Mouse (Mus musculus) frontal cortex, postnatal 36 days (tissue): ENCODE data around the gene Trim65.

Source experiments
- DNase-seq, 2 experiments: peaks; one replicate each; pipeline ENCODE4 v3.0.0; 2022; ENCODE audit warnings: low spot score in 2 of 2

Gene Trim65

DNA sequence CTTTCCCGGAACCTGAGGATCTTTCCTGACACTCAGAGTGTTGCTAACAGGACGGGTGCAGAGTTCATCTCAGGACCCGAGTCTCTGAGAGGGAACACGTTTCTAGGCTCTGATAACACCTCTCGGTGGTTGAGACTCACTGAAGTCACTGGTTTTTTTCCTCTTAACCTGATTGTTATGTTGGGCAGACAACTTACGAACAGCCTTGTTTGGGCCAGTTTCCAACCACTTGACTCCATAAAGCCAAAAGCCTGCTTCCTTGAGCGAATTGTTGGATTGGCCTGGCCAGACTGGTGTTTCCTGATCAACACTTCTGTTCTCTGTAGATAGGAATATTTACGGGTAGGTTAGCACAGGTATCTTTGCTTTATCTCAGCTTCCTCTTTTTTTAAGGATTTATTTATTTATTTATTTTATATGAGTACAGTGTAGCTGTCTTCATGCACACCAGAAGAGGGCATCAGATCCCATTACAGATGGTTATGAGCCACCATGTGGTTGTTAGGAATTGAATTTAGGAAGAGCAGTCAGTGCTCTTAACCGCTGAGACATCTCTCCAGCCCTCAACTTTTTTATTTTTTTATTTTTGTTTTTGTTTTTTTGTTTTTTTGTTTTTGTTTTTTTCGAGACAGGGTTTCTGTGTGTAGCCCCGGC, 42.1 kb downstream of the Trim65 start:
- no peak for DNase-seq

DNA sequence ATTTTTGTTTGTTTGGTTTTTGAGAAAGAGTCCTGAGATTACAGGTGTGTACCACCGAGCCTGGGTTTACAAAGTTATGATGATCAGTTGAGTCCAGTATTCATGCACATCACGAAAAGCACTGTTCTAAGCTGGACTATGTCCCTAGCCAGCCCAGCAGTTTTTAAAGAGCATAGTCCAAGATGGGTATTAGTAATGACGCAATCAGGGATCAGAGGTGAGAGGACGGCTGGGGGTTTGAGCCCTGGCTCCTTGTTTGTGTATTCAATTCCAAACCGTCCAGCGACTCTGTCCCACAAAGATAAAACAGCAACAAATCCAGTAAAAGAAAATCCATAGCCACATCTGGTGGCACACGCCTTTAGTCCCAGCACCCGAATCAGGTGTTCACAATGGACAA, 42.7 kb downstream of the Trim65 start:
- no peak for DNase-seq

DNA sequence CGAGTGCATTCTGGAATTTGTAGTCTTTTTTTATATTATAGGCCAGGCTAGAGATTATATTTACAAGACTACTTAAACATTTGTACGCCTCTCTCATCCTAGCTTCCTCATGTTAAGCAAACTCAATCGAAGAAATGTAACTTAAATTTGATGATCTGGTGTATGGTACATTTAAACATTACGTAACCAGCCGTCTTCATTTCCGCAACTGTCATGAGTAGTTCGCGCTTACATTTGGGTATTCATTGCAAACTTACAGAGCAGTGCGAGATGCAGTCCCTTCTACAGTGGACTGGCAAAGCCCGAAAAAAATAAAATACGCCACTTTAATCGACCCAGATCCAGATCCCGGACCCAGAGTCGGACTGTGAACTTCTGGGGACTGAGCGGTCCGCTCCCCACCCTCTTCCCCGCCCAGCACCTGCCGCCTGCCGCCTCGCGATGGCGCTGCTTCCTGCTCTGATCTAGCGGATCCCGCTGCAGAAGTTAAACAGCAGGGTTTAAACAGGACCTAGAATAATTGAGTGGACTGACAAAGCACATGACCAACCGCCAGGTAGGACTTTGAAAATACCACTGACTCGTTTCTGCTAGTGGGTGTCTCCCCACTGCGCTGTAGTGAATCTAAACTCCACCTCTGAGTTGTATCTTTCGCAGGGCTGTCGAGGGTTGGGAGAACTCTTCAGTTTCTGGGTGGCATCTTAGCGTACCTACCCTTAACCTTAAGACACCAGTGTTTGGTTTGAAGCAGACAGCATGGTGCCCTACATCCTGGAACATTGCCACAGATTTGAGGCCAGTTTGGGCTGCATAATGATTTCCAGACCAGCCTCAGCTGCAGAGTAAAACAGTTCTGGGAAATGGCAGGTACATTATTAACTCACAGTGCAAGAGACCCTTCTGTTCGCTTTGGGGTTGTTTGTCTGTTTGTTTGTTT, 43.5 kb downstream of the Trim65 start:
- peak; percentile 78 to 84 for DNase-seq

DNA sequence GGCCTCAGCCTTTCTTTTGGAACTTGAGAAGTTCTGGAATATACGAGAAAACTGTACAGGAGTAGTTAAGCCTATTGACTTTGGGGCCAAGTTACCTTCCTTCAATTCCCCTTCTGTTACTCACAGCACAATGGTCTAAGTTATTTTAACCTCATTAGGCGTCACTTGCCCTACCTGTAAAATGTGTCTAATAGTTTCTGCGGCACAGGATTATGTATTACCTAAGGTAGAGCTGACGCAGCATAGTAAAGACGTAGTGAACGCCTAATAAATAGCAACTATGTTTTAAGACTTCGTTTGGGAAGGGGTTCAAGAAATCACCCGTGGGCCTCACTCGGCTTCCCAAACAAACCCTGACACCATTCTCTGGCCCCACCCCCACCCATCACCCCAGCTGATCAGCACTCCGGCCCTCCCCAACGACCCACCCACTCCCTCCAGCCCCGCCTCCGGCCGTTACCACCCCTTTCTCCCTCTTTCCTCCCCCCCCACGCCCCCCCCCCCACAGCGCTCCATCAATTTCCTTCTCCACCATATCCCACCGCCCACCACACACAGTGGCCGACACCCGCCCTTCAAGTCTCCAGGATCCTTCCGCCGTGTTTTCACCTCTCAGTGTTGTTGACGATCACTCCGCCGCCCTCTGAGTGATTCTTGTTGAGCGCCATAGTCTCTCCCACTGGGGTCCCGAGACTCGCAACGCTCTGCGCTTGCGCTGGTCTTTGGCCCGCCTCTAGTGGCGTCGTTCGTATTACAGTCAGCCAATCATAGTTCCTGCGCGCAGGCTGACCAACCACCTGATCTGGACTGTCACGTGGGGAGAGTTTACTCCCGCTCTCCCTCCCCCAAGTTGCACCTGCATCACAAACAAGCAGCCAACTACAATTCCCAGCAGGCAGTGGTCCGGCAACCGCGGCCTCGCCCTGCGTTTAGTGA, 44.4 kb downstream of the Trim65 start, which contains the start of gene Wbp2:
TSS of gene Wbp2 (minus strand) at position 738 of the 936 bp plus-strand sequence.
- DNase-seq, result peak; percentile 97 to 99

DNA sequence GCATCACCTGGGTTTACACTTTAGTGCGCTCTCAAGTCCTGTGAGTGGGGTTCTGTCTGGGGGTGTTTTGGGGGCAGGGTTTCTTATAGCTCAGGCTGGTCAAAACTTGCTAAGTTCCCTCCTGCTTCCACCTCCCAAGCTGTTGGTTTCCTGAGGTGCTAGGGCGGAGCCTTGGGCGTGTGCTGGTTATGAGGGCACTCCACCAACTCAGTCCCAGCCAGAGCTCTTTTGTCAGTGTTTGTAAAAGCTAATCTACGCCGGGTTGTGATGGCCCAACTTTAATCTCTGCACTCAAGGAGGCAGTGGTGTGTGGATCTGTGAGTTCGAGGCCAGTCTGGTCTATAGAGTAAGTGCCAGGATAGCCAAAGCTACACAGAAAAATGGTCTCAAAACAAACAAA, 46.8 kb downstream of the Trim65 start:
- no peak for DNase-seq

DNA sequence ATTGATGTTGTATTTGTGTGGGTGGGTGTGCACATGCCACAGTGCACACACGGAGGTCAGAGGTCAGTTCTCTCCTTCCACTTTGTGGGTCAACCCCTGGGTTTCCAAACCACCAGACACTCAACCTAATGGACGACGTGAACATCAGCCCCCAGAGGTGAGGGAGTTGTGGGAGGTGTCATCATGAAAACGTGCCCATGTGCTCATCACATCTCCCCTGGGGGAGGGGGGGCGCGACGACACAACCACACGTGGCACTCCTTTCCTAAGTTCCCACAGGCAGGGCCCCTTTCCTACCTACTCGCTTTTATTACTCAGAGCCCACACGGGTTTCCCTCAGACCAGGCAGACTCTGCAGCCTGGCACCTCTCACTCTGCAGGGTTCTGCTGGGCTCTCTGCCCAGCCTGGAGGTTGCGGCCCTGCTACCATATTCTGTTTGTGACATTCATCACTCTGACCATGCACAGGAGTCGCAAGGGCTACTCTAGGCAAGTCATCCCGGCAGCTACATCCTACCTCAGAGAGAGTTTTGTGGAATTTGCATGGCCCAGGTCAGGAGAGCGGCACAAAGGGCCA, 47.7 kb downstream of the Trim65 start:
- no peak for DNase-seq

DNA sequence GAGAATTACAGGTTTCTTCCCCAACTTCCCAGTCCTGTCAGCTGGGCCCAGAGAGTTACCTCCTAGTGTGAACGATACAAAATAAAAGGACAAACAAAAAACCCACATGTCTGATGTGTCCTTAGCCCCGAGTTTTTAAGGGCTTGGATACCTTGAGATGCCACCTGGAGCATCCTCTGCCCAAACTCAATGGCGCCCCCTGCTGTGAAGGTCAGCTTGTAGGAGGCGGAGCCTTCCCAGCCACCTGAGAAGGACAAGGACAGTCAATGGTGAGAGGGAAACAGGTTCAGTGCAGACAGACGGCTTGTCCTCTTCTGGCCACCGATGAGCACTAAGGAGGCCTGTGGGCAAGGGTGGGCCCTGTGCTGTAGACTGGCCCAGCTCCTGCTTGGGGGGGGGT, 49.8 kb downstream of the Trim65 start:
- peak in 1 of 2 experiments; percentile 52 for DNase-seq

DNA sequence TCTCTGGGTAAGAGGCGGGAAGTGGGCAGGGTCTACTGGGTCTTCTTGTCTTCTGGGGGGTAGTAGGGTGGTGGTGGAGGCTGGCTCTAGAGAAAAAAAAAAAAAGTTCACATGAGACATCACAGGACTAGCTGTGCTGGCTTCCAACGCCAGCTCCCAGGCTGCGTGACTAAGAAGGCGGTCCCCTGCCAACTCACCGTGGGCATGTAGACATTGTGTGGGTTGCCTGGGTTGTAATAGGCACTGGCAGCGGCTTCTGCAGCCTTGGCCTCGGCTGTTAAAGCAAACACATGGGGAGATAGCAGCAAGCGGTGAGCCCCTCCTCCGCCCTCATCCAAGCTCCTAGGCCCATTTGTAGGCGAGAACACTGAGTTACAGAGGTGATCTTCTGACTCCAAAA, 51.4 kb downstream of the Trim65 start:
- peak; percentile 83 to 84 for DNase-seq

DNA sequence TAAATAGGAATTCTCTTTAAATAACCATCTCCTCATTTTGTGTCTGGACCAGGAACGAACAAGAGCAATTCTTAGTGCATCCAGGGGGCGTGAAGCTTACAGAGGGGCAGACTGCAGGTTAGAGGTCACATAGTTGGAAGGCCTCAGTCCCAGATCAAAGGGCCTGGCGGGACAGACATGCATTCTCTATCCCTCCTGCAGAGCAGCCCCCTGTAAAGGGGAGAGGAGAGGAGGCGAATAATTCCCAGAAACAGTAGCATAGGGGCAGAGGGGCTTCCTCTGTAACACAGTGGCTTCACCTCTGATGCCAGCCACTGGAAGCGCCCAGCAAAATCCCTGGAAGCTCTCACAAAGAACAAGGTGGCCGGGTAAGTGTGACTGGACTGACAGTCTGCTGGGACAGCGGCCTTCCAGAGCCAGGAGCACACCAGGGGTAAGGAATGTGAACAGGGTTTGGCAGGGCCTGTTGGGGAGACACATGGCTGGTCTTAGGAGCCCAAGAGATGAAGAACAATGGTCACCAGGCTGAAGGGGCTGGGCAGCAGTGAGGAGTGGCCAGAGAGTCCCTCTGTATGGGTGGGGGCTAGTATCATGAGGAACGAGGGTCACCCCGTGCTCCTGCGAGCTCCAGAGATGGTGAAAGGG, 52.1 kb downstream of the Trim65 start:
- DNase-seq, result no peak

DNA sequence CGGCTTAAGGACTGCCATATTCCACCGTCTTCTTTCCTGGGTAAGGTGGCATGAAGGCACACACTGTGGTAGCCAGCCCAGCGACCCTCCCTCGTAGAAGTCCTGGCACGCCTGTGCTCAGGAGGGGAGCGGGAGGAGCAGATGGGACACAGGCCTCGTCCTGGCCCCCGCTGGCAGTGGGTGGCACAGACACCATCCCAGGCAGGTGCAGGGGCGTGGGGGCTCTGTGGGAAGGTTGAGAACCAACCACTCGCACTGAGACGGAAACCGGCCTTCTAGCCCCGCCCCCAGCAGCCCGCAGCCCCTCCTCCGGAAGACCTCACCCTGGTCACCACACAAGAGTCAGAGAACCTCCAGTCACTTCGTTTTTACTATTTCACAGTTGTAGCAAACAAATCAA, 52.7 kb downstream of the Trim65 start:
- no peak for DNase-seq

DNA sequence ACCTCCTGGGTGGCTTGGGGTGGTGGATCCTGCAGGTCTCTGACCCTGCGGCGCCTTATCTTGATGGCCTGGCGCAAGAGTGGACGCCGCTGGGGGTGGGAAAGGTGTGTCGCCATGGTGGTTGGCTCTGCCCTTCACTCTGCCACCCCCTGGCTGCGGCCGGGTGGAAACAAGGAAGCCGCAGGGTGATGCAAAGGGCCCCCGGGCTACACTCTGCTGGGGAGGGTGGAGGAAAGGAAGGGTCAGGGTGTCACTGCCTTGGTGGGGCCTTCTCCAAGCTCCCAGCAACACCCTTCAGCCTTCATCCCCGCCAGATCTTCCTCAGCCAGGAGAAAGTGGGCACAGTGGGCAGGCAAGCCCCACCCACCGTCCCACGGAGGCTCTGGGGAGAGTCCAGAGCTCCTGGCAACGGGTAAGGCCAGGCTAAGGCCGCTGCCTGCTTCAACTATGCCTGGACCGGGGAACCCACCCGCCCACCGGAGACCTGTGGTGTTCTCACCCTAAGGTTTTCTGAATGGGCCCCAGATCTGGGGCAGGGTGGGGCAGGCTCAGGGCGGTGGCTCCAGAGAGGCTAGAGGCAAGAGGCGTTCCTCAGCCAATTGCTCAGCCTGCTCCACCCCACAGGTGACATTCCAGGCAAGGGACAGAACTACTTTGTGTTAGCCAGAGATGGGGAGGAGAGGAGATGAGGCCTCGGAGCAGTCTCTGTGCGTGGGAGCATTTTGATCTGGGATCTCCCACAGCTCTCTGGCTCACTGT, 53.3 kb downstream of the Trim65 start, which contains the start of gene Unc13d:
TSS of gene Unc13d (minus strand) at position 516 of the 759 bp plus-strand sequence.
- no peak for DNase-seq

DNA sequence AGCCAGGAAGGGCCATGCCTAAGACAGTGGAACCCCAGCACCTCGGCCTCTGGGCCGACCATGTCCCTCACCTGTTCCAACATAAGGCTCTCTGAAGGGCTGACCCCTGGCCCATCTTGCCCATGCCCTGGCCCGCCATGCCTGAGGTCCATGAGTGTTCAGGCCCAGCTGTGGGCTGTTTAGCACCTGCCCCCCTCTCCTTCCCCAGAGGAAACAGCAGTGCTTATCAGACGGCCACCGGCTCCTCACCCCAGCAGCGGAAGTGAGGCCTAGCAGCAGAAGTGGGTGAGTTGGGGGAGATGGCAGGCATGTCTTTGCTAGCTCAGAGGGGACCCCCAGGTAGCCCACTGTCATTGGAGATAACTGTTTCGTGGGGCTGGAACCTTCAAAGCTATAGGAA, 54.1 kb downstream of the Trim65 start:
- DNase-seq, result no peak

DNA sequence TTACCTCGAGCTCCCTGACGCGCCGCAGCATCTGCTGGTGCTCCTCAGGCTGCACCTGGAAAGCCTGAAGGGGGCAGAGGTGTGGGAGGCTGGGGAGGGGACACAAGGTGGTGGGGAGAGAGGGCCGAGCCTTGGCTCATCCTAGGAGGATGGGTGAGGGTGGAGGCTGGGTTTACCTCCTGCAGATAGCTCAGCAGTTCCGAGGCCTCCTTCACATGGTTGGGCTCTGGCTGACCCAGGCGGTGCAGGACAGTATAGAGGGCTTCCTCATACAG, 54.7 kb downstream of the Trim65 start:
- no peak for DNase-seq

DNA sequence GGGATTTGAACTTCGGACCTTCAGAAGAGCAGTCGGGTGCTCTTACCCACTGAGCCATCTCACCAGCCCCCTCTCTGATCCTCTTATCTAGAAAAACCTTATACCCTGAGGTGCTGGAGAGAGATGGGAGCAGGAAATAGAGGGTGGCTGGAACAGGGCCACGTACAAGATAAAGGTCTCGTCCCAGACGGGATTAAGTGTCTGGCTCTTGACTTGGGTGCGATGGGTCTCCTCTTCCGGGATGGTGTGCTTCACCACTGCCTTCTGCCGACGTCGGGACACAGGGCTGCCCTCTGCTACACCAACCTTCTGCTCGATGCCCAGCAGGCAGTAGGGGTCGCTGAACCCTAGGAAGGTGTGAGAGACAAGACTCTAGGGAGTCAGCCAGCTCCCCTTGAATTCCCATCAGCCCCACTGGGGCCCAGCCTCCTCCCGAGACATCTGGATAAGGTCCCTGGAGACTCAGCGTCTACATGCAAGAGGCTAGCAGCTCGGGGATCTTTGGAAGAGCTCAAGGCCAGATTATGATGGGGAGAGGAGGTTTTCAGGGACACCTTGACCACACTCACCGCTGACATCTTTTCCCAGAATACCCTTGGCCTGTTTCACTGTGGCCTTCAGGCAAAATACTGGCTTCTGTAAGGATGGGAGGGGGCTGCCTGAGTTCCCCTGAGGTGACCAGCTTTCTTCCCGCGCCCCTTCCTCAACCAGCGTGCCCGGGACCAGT, 55.2 kb downstream of the Trim65 start:
- DNase-seq, result no peak

DNA sequence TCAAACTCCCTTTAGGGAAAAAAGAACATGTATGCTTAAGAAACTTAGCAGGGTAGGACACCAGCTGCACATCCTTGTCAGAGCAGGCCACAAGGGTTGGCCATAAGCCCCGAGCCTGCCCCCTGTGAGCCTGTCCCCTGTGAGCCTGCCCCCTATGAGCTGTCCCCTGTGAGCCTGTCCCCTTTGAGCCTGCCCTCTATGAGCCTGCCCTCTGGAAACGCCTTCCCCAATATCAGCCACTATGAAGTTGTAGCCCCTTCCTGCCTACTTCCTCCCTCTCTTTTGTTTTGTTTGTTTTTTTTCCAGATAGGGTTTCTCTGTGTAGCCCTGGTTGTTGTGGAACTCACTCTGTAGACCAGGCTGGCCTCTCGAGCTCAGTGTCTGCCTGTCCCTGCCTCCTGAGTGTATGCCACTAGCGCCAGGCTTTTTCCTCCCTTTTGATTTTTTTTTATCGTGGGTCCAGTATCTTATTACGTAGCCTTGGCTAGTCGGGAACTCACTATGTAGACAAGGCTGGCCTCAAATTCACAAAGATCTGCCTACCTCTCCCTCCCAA, 56.4 kb downstream of the Trim65 start:
- DNase-seq, result no peak

DNA sequence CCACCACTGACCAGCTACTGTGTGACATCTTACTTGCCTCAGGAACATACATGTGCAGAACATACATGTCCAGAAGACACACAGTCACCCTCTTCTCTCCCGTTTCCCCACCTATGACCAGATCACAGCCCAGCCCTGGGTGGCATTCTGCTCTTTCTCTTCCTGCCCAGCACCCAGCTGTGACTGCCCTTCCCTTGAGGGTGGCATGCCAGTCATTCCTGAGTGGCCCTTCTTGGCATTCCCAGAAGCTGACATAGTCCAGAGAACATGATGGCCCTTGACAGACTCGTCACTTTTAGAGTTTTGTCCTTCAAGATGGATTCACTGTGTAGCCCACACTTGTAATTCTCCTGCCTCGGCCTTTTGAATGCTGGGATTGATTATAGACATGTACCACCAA, 58.3 kb downstream of the Trim65 start:
- no peak for DNase-seq
